Mouse (Mus musculus) midbrain, embryonic 14.5 days (tissue): Measurements from ENCODE around the gene Nckap5. TPM values are rescaled to one million over a fixed set of nuclear protein-coding genes. Genes with fewer than 3 reads are reported as not detected.
"Not testable (repeated sequence)": the region's sequence is repeated elsewhere in the genome, so short reads cannot be mapped to it uniquely, and the experiment has no call there.

ENCODE experiments used
- ATAC-seq: fragments of 200-750 bp; cut with Nextera tagmentation; 2 replicates; pipeline ENCODE4 v1.8.0; 2017; ENCODE audit warnings: moderate number of reproducible peaks, moderate library complexity; ENCODE audit not compliant: low FRiP score, low TSS enrichment
- DNase-seq: peaks from one replicate; pipeline ENCODE4 v3.0.0-alpha.2; 2015
- H3K27ac ChIP-seq: fragments of 300-500 bp; sonication (generic); replicated peaks from 2 replicates; pipeline ENCODE4 v1.5.1; 2014; ENCODE audit warnings: mild to moderate bottlenecking, low read depth, low read length, moderate library complexity
- H3K27me3 ChIP-seq: fragments of 300-500 bp; sonication (generic); 2 replicates; pipeline ENCODE4 v1.6.1; 2014; ENCODE audit warnings: low read length, control low read depth, mixed read lengths; ENCODE audit not compliant: control insufficient read depth, insufficient read depth
- H3K36me3 ChIP-seq: fragments of 300-500 bp; sonication (generic); 2 replicates; pipeline ENCODE4 v1.6.1; 2014; ENCODE audit warnings: low read length, control low read depth; ENCODE audit not compliant: control insufficient read depth, insufficient read depth
- H3K4me1 ChIP-seq: fragments of 300-500 bp; sonication (generic); 2 replicates; pipeline ENCODE4 v1.6.1; 2014; ENCODE audit warnings: mild to moderate bottlenecking, antibody characterized with exemption, low read length, control low read depth; ENCODE audit not compliant: control insufficient read depth, insufficient read depth
- H3K4me2 ChIP-seq: fragments of 300-500 bp; sonication (generic); 2 replicates; pipeline ENCODE4 v1.6.1; 2014; ENCODE audit warnings: mild to moderate bottlenecking, low read length, moderate library complexity
- H3K4me3 ChIP-seq: fragments of 300-500 bp; sonication (generic); replicated peaks from 2 replicates; pipeline ENCODE4 v1.5.1; 2014; ENCODE audit warnings: low read depth, low read length
- H3K9ac ChIP-seq: fragments of 300-500 bp; sonication (generic); replicated peaks from 2 replicates; pipeline ENCODE4 v1.6.1; 2014; ENCODE audit warnings: mild to moderate bottlenecking, low read length, moderate library complexity
- H3K9me3 ChIP-seq: fragments of 300-500 bp; sonication (generic); 2 replicates; pipeline ENCODE4 v1.6.1; 2016; ENCODE audit warnings: low read length, control low read depth, mixed read lengths; ENCODE audit not compliant: control insufficient read depth
- WGBS: fragments of 180-500 bp; shearing (Covaris S2); extraction: QIAGEN DNeasy Blood & Tissue Kit; methylation state at CpG from one replicate; pipeline ENCODE4 v1.1.7; 2014; 5-methylcytosine and 5-hydroxymethylcytosine counted together
- polyA plus RNA-seq: library from polyadenylated mRNA; unstranded; fragments of >200 nt; fragmentation: Nextera tagmentation; extraction: Ambion mirVana; gene quantifications from 2 replicates; pipeline ENCODE4 v1.2.1, GENCODE M21; 2014

The Nckap5 gene
- polyA plus RNA-seq, 1 experiment from 2014 or later, result 14.6 TPM

- H3K4me2 ChIP-seq, result no peak overlapping the region
- no peak overlapping the region for H3K9ac ChIP-seq
- H3K27ac ChIP-seq, result no peak overlapping the region
- H3K4me3 ChIP-seq, result no peak overlapping the region
- H3K36me3 ChIP-seq, result no peaks in the 10 kb centered on the region
- no peak for DNase-seq
- no peaks in the 10 kb centered on the region for H3K4me1 ChIP-seq
- no peaks in the 10 kb centered on the region for H3K9me3 ChIP-seq
- ATAC-seq, result no peak
- WGBS, result 61% methylated on average over 3 of the region's 3 CpGs
- no peaks in the 10 kb centered on the region for H3K27me3 ChIP-seq
These were observed 724.8 kb downstream of the Nckap5 start for GRCm38 (mm10) chr1:126105673-126106256.

- no peak overlapping the region for H3K27ac ChIP-seq
- no peak overlapping the region for H3K9ac ChIP-seq
- H3K9me3 ChIP-seq, result 0 out of 2 replicates have a peak, but pooled peaks cover 2% of the 10 kb centered on the region
- 89% methylated on average over 4 of the region's 4 CpGs for WGBS
- H3K27me3 ChIP-seq, result no peaks in the 10 kb centered on the region
- DNase-seq (no peak), ATAC-seq (no peak)
- no peaks in the 10 kb centered on the region for H3K36me3 ChIP-seq
- no peak overlapping the region for H3K4me2 ChIP-seq
- H3K4me3 ChIP-seq, result no peak overlapping the region
- no peaks in the 10 kb centered on the region for H3K4me1 ChIP-seq
These were observed 736.3 kb downstream of the Nckap5 start for GRCm38 (mm10) chr1:126094346-126094745.

- not testable (repeated sequence) for H3K4me2 ChIP-seq, H3K4me3 ChIP-seq, H3K9me3 ChIP-seq, H3K27me3 ChIP-seq, DNase-seq, H3K9ac ChIP-seq, ATAC-seq, H3K4me1 ChIP-seq, H3K36me3 ChIP-seq, H3K27ac ChIP-seq
- 97% methylated on average over 2 of the region's 2 CpGs for WGBS
These were observed 738.6 kb downstream of the Nckap5 start for GRCm38 (mm10) chr1:126091979-126092378.

GRCm38 (mm10) chr1:126087181-126087580 lies 743.4 kb downstream of the Nckap5 start:
- H3K27ac ChIP-seq, result no peak overlapping the region
- 86% methylated on average over 7 of the region's 7 CpGs for WGBS
- peaks cover 5% of the 10 kb centered on the region; the same call in 1 of the 2 replicates for H3K4me1 ChIP-seq
- H3K9ac ChIP-seq, result no peak overlapping the region
- H3K36me3 ChIP-seq, result no peaks in the 10 kb centered on the region
- no peak for ATAC-seq
- no peaks in the 10 kb centered on the region for H3K27me3 ChIP-seq
- H3K9me3 ChIP-seq, result no peaks in the 10 kb centered on the region
- H3K4me2 ChIP-seq, result no peak overlapping the region
- H3K4me3 ChIP-seq, result no peak overlapping the region
- no peak for DNase-seq

- DNase-seq, result peak; percentile 19
- no peaks in the 10 kb centered on the region for H3K27me3 ChIP-seq
- H3K4me2 ChIP-seq, result no peak overlapping the region
- H3K9me3 ChIP-seq, result no peaks in the 10 kb centered on the region
- H3K4me1 ChIP-seq, result 0 out of 2 replicates have a peak, but pooled peaks cover 5% of the 10 kb centered on the region
- WGBS, result 14% methylated on average over 4 of the region's 4 CpGs
- no peaks in the 10 kb centered on the region for H3K36me3 ChIP-seq
- no peak overlapping the region for H3K27ac ChIP-seq
- ATAC-seq, result no peak
- no peak overlapping the region for H3K4me3 ChIP-seq
- 0 out of 2 replicates have a peak overlapping the region, but pooled peaks have one; percentile 13 for H3K9ac ChIP-seq
These were observed 754.3 kb downstream of the Nckap5 start for GRCm38 (mm10) chr1:126076312-126076711.

GRCm38 (mm10) chr1:126070861-126071260 lies 759.7 kb downstream of the Nckap5 start:
- no peaks in the 10 kb centered on the region for H3K36me3 ChIP-seq
- no peak overlapping the region for H3K4me2 ChIP-seq
- H3K27ac ChIP-seq, result no peak overlapping the region
- 44% methylated on average over 2 of the region's 2 CpGs for WGBS
- H3K27me3 ChIP-seq, result no peaks in the 10 kb centered on the region
- H3K9ac ChIP-seq, result no peak overlapping the region
- H3K4me3 ChIP-seq, result no peak overlapping the region
- H3K9me3 ChIP-seq, result no peaks in the 10 kb centered on the region
- no peaks in the 10 kb centered on the region for H3K4me1 ChIP-seq
- ATAC-seq (no peak), DNase-seq (no peak)

- Histone ChIP-seq H3K9ac (no peak overlapping the region), H3K36me3 (no peaks in the 10 kb centered on the region), H3K27ac (no peak overlapping the region), H3K4me2 (no peak overlapping the region), H3K4me1 (peaks cover 6% of the 10 kb centered on the region; the same call in 1 of the 2 replicates), H3K4me3 (no peak overlapping the region), H3K9me3 (no peaks in the 10 kb centered on the region), H3K27me3 (no peaks in the 10 kb centered on the region)
- WGBS, result 82% methylated on average over 3 of the region's 3 CpGs
- no peak for DNase-seq
- ATAC-seq, result no peak
These were observed 779.1 kb downstream of the Nckap5 start for GRCm38 (mm10) chr1:126051491-126051890.

GRCm38 (mm10) chr1:126042886-126043285 lies 787.7 kb downstream of the Nckap5 start:
- DNase-seq (no peak), ATAC-seq (no peak)
- Histone ChIP-seq H3K9me3 (no peaks in the 10 kb centered on the region), H3K4me3 (no peak overlapping the region), H3K4me1 (no peaks in the 10 kb centered on the region), H3K9ac (no peak overlapping the region), H3K27me3 (no peaks in the 10 kb centered on the region), H3K27ac (no peak overlapping the region), H3K4me2 (no peak overlapping the region), H3K36me3 (no peaks in the 10 kb centered on the region)
- WGBS, result 94% methylated on average over 5 of the region's 5 CpGs

GRCm38 (mm10) chr1:126027536-126027935 lies 803.1 kb downstream of the Nckap5 start:
- 88% methylated on average over 8 of the region's 8 CpGs for WGBS
- Histone ChIP-seq H3K9ac (no peak overlapping the region), H3K9me3 (no peaks in the 10 kb centered on the region), H3K27ac (no peak overlapping the region), H3K4me2 (no peak overlapping the region), H3K4me3 (no peak overlapping the region), H3K36me3 (no peaks in the 10 kb centered on the region), H3K4me1 (no peaks in the 10 kb centered on the region), H3K27me3 (no peaks in the 10 kb centered on the region)
- ATAC-seq (no peak), DNase-seq (no peak)
